Mouse (Mus musculus) small intestine, adult 2 months (tissue): ENCODE measurements around the gene AL732309.1. TPM values are rescaled to one million over a fixed set of nuclear protein-coding genes. Genes with fewer than 3 reads are reported as not detected.

Source experiments
- H3K27ac ChIP-seq: fragments of 200-500 bp; 2 replicates; pipeline ENCODE4 v1.5.1; 2012; ENCODE audit warnings: low read depth, low read length, control low read depth, inconsistent platforms; ENCODE audit not compliant: insufficient read depth
- H3K27me3 ChIP-seq: fragments of 200-500 bp; 2 replicates; pipeline ENCODE4 v1.6.1; 2012; ENCODE audit warnings: mild to moderate bottlenecking, moderate library complexity, low read length, inconsistent platforms; ENCODE audit not compliant: control insufficient read depth, insufficient read depth
- H3K36me3 ChIP-seq: fragments of 200-500 bp; 2 replicates; pipeline ENCODE4 v1.6.1; 2012; ENCODE audit warnings: mild to moderate bottlenecking, low read length, control low read depth, inconsistent platforms; ENCODE audit not compliant: control insufficient read depth, insufficient read depth
- H3K4me1 ChIP-seq: fragments of 200-500 bp; 2 replicates; pipeline ENCODE4 v1.6.1; 2012; ENCODE audit warnings: low read length, inconsistent platforms, mixed read lengths; ENCODE audit not compliant: control insufficient read depth, insufficient read depth, insufficient read length
- H3K4me3 ChIP-seq: fragments of 200-500 bp; 2 replicates; pipeline ENCODE4 v1.5.1; 2012; ENCODE audit warnings: low read depth, mild to moderate bottlenecking, control low read depth, inconsistent platforms, low read length, moderate library complexity
- CTCF ChIP-seq: fragments of 200-500 bp; IDR thresholded peaks from 2 replicates; pipeline ENCODE4 v1.5.1; 2012; ENCODE audit warnings: low read depth, mild to moderate bottlenecking, control low read depth, inconsistent platforms, low read length, moderate library complexity, mixed read lengths; ENCODE audit not compliant: insufficient replicate concordance, insufficient read length; ENCODE audit errors: extremely low read depth
- POLR2A ChIP-seq: fragments of 200-500 bp; IDR thresholded peaks from 2 replicates; pipeline ENCODE4 v1.6.1; 2012; ENCODE audit warnings: low read depth, mild to moderate bottlenecking, control low read depth, inconsistent platforms, low read length, moderate library complexity
- WGBS: fragments of 180-500 bp; shearing (Covaris S2); methylation state at CpG from one replicate; pipeline ENCODE4 v1.1.7; 2018; 5-methylcytosine and 5-hydroxymethylcytosine counted together
- polyA plus RNA-seq: library from polyadenylated mRNA; depleted of rRNA; stranded (reverse); fragments of >200 nt; gene quantifications from 2 replicates; pipeline ENCODE4 v1.2.3, GENCODE M21; 2012; rRNA removed

Gene AL732309.1
- polyA plus RNA-seq, 1 experiment, result 45.8 TPM

DNA sequence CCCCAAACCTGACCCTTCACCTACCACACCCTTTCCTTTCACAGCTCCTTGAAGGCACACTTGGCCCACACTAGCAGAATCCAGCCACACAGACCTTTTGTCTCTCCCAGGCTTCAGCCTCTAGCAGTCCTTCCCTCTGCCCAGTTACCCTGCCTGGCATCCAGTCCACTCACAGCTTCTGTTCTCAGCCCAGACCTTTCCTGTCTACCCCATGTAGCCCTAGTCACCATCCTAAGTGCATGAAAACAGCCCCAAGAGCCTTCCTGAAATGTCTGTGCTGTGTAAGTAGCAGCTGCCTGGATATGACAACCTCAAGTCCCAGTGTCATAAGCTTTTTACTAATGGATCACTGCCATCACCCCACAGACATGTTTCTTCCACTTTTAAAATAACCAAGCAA lies 48.7 kb downstream of the AL732309.1 start:
- Histone ChIP-seq H3K27ac (peak overlapping the region; percentile 97), H3K4me1 (peaks cover 40% of the 10 kb centered on the region), H3K27me3 (no peaks in the 10 kb centered on the region), H3K36me3 (peaks cover 35% of the 10 kb centered on the region), H3K4me3 (no peak overlapping the region)
- TF ChIP-seq POLR2A (no peak), CTCF (no peak)

GRCm38 (mm10) chr2:25197191-25197590 lies 49.5 kb downstream of the AL732309.1 start:
- Histone ChIP-seq H3K4me3 (peak overlapping the region; percentile 69; the same call in 1 of the 2 replicates), H3K36me3 (peaks cover 29% of the 10 kb centered on the region), H3K4me1 (peaks cover 40% of the 10 kb centered on the region), H3K27me3 (no peaks in the 10 kb centered on the region), H3K27ac (peak overlapping the region; percentile 97)
- WGBS, result 4% methylated on average over 2 of the region's 2 CpGs
- no peak for TF ChIP-seq CTCF
- no peak for TF ChIP-seq POLR2A

DNA sequence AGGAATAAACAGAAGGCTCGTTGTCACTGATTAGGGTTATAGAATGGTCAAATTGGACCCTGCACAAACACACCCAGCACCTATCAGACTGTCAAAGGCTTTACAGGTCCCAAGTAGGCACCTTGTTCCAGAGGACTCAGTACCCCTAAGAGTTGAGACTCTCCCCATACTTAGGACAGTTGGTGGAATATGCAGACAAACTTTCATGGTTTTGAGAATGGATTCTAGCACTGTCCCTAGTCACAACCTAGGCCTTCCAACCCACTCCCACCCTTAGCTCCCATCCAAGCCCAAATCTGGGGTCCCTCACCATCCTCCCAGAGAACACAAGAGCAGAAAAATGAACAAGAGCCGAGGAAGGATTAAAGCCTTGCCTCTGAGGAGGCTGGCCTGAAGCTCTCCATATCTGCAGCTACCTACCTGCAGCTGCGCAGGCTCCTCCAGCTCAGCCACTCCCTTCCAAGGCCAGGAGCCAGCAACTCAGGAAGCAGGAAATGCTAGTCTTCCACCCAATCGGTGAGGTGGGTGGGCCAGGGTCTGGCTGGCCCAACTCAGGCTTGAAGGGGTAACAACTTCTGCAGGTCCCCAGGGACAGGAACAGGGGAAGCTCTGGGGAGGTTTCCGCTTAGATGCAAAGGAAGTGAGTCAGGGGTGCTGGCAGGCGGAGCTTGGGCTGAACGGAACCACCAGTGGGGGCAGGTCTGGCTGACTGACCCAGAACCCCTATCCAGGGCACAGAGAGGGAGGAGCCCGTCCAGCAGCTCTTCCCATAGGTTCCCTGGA lies 50.3 kb downstream of the AL732309.1 start, which contains the start of gene Tor4a:
TSS of gene Tor4a (minus strand) at position 715 of the 783 bp plus-strand sequence.
- H3K27ac ChIP-seq, result peak within 1 kb of the TSS; percentile 97
- no peak for TF ChIP-seq CTCF
- peak; percentile 63 for TF ChIP-seq POLR2A
- H3K36me3 ChIP-seq, result peaks cover 26% of the 10 kb centered on the region
- H3K4me1 ChIP-seq, result peaks cover 40% of the 10 kb centered on the region
- H3K4me3 ChIP-seq, result peak within 1 kb of the TSS; percentile 69
- H3K27me3 ChIP-seq, result no peaks in the 10 kb centered on the region
- WGBS, result 2% methylated on average over 8 of the region's 8 CpGs

DNA sequence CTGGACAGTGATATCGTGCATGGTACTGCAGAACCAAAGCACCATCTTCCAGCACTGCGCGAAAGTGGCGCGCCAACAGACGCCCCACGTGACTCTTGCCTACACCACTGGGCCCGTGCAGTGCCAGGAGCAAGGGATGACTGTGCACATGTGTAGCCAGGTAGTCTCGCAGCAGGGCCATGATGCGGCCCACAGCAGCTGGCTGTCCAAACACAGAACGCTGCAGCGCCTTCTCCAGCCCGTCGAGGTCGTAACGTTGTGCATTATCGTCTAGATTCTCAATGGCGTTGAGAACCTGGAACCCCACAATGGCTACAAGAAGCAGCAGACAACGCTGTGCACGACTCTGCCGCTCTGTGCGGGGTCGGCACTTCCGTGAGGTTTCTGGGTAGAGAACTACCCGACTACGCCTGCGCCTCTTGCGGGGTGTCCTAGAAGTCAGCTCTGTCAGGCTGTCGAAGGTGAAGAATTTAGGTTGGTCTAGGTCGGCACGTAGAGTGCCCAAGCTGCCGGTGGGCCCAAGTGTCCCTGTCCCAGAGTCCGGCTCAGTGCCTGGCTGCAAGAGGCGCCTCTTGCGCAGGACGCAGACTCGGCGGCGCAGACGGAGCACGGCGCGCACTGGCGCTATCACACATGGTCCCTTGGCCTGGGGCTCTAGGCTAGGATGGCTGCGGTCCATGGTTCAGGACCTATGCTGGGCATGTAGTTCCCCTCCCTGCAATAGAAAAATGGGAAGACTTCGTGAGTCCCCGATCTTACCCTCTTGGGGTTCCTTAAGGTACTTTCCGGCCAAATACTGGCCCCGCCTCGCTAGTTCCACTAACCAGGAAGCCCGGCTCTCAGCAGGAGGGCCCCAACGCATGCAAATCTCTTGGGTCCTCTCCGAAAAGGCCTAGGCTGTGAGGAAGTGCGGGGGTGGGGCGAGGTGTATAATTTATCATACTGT lies 51.2 kb downstream of the AL732309.1 start:
- WGBS, result 7% methylated on average over 55 of the region's 55 CpGs
- TF ChIP-seq CTCF (no peak), POLR2A (no peak)
- H3K27ac ChIP-seq, result peak overlapping the region; percentile 97
- H3K4me3 ChIP-seq, result peak overlapping the region; percentile 69
- H3K27me3 ChIP-seq, result no peaks in the 10 kb centered on the region
- peaks cover 17% of the 10 kb centered on the region for H3K36me3 ChIP-seq
- peaks cover 40% of the 10 kb centered on the region for H3K4me1 ChIP-seq

Other genes starting within 250 kb of the AL732309.1 start
- gene Nsmf, start 192.5 kb downstream of the AL732309.1 start, polyA plus RNA-seq, result 93.0 and 100 TPM in 2 replicates
- gene Entpd8, start 166.6 kb downstream of the AL732309.1 start, polyA plus RNA-seq, result 149 and 281 TPM in 2 replicates
- 14.1 and 15.5 TPM in 2 replicates for gene Noxa1, start 151.7 kb downstream of the AL732309.1 start, polyA plus RNA-seq
- 24.4 and 39.0 TPM in 2 replicates for gene Nrarp, start 66.1 kb downstream of the AL732309.1 start, polyA plus RNA-seq
- gene Tor4a, start 50.0 kb downstream of the AL732309.1 start, polyA plus RNA-seq, result 37.3 and 49.3 TPM in 2 replicates
- 21.8 and 37.2 TPM in 2 replicates for gene Nelfb, start 35.4 kb downstream of the AL732309.1 start, polyA plus RNA-seq
- gene Stpg3, start 32.2 kb downstream of the AL732309.1 start, polyA plus RNA-seq, result not detected in 2 replicates
- gene Fam166a, start 28.1 kb downstream of the AL732309.1 start, polyA plus RNA-seq, result 0.10 TPM in 1 of 2 replicates, not detected in the other
- gene Tubb4b, start 22.2 kb downstream of the AL732309.1 start, polyA plus RNA-seq, result 481 and 881 TPM in 2 replicates
- 0.05 and 5.6 TPM in 2 replicates for gene Slc34a3, start 12.5 kb downstream of the AL732309.1 start, polyA plus RNA-seq
- 0.10 TPM in 1 of 2 replicates, not detected in the other for gene Rnf224, start 10.1 kb downstream of the AL732309.1 start, polyA plus RNA-seq
- gene Rnf208, start 4.6 kb downstream of the AL732309.1 start, polyA plus RNA-seq, result 7.3 and 145 TPM in 2 replicates
- 1.7 and 10.7 TPM in 2 replicates for gene Cysrt1, start 4.4 kb downstream of the AL732309.1 start, polyA plus RNA-seq
- 29.8 and 51.5 TPM in 2 replicates for gene Tmem203, start 8.6 kb upstream of the AL732309.1 start, polyA plus RNA-seq
- gene Tprn, start 15.8 kb upstream of the AL732309.1 start, polyA plus RNA-seq, result 183 and 436 TPM in 2 replicates
- 40.7 and 55.9 TPM in 2 replicates for gene Ssna1, start 25.6 kb upstream of the AL732309.1 start, polyA plus RNA-seq
- 31.0 and 71.6 TPM in 2 replicates for gene Anapc2, start 25.6 kb upstream of the AL732309.1 start, polyA plus RNA-seq
- not detected in 2 replicates for gene Tmem210, start 41.3 kb upstream of the AL732309.1 start, polyA plus RNA-seq
- 49.7 and 138 TPM in 2 replicates for gene Lrrc26, start 43.1 kb upstream of the AL732309.1 start, polyA plus RNA-seq
- gene Grin1, start 72.3 kb upstream of the AL732309.1 start, polyA plus RNA-seq, result 0.34 and 0.63 TPM in 2 replicates
- gene Man1b1, start 85.5 kb upstream of the AL732309.1 start, polyA plus RNA-seq, result 11.1 and 20.5 TPM in 2 replicates
- gene Dpp7, start 109.5 kb upstream of the AL732309.1 start, polyA plus RNA-seq, result 12.5 and 24.4 TPM in 2 replicates
- gene Uap1l1, start 118.8 kb upstream of the AL732309.1 start, polyA plus RNA-seq, result 130 and 360 TPM in 2 replicates
- 15.4 and 28.8 TPM in 2 replicates for gene Sapcd2, start 125.5 kb upstream of the AL732309.1 start, polyA plus RNA-seq
- 25.8 and 50.7 TPM in 2 replicates for gene Entpd2, start 149.0 kb upstream of the AL732309.1 start, polyA plus RNA-seq
- gene Npdc1, start 152.5 kb upstream of the AL732309.1 start, polyA plus RNA-seq, result 103 and 117 TPM in 2 replicates
- 0.68 and 0.76 TPM in 2 replicates for gene Fut7, start 176.4 kb upstream of the AL732309.1 start, polyA plus RNA-seq
- 15.0 and 18.5 TPM in 2 replicates for gene Abca2, start 181.8 kb upstream of the AL732309.1 start, polyA plus RNA-seq
- 0.38 and 12.0 TPM in 2 replicates for gene Clic3, start 210.0 kb upstream of the AL732309.1 start, polyA plus RNA-seq
- gene Paxx, start 214.2 kb upstream of the AL732309.1 start, polyA plus RNA-seq, result 48.6 and 62.7 TPM in 2 replicates
- gene Ptgds, start 223.2 kb upstream of the AL732309.1 start, polyA plus RNA-seq, result 0.28 and 0.39 TPM in 2 replicates
- gene Lcn12, start 247.0 kb upstream of the AL732309.1 start, polyA plus RNA-seq, result not detected in 2 replicates